Mouse (Mus musculus): Measurements from ENCODE around the gene Litaf. TPM values are rescaled to one million over a fixed set of nuclear protein-coding genes. Genes with fewer than 3 reads are reported as not detected.

The Litaf gene
- total and polyA plus RNA-seq, 3 experiments: 97.5 to 178 (median 154) TPM

- no peaks in the 10 kb centered on the region for H3K27me3 ChIP-seq (replicated peaks)
- H3K4me2 ChIP-seq (ENCODE audit: insufficient read depth, low read depth, poor library complexity, severe bottlenecking): peak overlapping the region; percentile 42
- dilution Hi-C loops (cut with MboI; ENCODE audit: extremely low pct_ligation_motif_present, extremely low pct_unique_long_range_greater_than_20kb, low sequenced_read_pairs): no loop called here
- peaks cover 3% of the 10 kb centered on the region for H3K9me3 ChIP-seq (replicated peaks; ENCODE audit: low read length)
- in situ Hi-C loops (cut with MboI; ENCODE audit: low pct_ligation_motif_present, low pct_unique_long_range_greater_than_20kb, low sequenced_read_pairs): no loop called here
- H3K27ac ChIP-seq (ENCODE audit: insufficient read depth, low read depth): peak overlapping the region; percentile 38; the same call in 1 of the 2 replicates
- peak; percentile 59 for DNase-seq (ENCODE audit: extremely low read depth)
- H3K4me1 ChIP-seq (ENCODE audit: control insufficient read depth in 1 of 2, insufficient read depth in 2 of 2): peaks cover 17 to 56% of the 10 kb centered on the region in 2 experiments
- H3K4me3 ChIP-seq (replicated peaks in 1 of 3; ENCODE audit: low read depth in 2 of 3, low read length in 2 of 3, poor library complexity in 1 of 3): peak overlapping the region; percentile 82 to 96 (median 86)
- peak overlapping the region; percentile 96 for H3K9ac ChIP-seq (ENCODE audit: insufficient read depth, low read depth)
- peaks cover 12 to 41% of the 10 kb centered on the region in 2 experiments for H3K36me3 ChIP-seq (replicated peaks in 1 of 2; ENCODE audit: control insufficient read depth in 1 of 2, insufficient read depth in 1 of 2, low read length in 1 of 2)
- TF ChIP-seq RCOR1 (conservative IDR thresholded peaks at IDR 0.05; ENCODE audit: low read depth, low read length): no peak
- peak in 1 of 2 experiments; percentile 36; a peak in 2 of 4 replicates for TF ChIP-seq CTCF (conservative IDR thresholded peaks at IDR 0.05 in 1 of 2, IDR thresholded peaks at IDR 0.05 in 1 of 2; ENCODE audit: low read depth in 2 of 2, low read length in 2 of 2)
- no peak for TF ChIP-seq MXI1 (IDR thresholded peaks at IDR 0.05; ENCODE audit: low read depth, low read length)
- H3K79me2 ChIP-seq (replicated peaks; ENCODE audit: control insufficient read depth, extremely low read depth, insufficient read depth, poor library complexity, severe bottlenecking): peaks cover 62% of the 10 kb centered on the region
These were observed 74.2 kb downstream of the Litaf start for GRCm38 (mm10) chr16:10991737-10992089.

GRCm38 (mm10) chr16:10990763-10991162 is 75.2 kb downstream of the Litaf start:
- Histone ChIP-seq H3K27me3 (replicated peaks) (no peaks in the 10 kb centered on the region), H3K9ac (ENCODE audit: insufficient read depth, low read depth) (no peak overlapping the region; the same call in 1 of the 2 replicates), H3K9me3 (replicated peaks; ENCODE audit: low read length) (peaks cover 3% of the 10 kb centered on the region), H3K4me3 (replicated peaks in 1 of 3; ENCODE audit: low read depth in 2 of 3, low read length in 2 of 3, poor library complexity in 1 of 3) (peak overlapping the region; percentile 82 to 96 (median 86)), H3K79me2 (replicated peaks; ENCODE audit: control insufficient read depth, extremely low read depth, insufficient read depth, poor library complexity, severe bottlenecking) (peaks cover 71% of the 10 kb centered on the region), H3K4me1 (ENCODE audit: control insufficient read depth in 1 of 2, insufficient read depth in 2 of 2) (peaks cover 12 to 57% of the 10 kb centered on the region in 2 experiments), H3K4me2 (ENCODE audit: insufficient read depth, low read depth, poor library complexity, severe bottlenecking) (peak overlapping the region; percentile 42), H3K27ac (ENCODE audit: insufficient read depth, low read depth) (no peak overlapping the region), H3K36me3 (replicated peaks in 1 of 2; ENCODE audit: control insufficient read depth in 1 of 2, insufficient read depth in 1 of 2, low read length in 1 of 2) (peaks cover 15 to 50% of the 10 kb centered on the region in 2 experiments)
- dilution Hi-C loops (cut with MboI; ENCODE audit: extremely low pct_ligation_motif_present, extremely low pct_unique_long_range_greater_than_20kb, low sequenced_read_pairs): no loop called here
- in situ Hi-C loops (cut with MboI; ENCODE audit: low pct_ligation_motif_present, low pct_unique_long_range_greater_than_20kb, low sequenced_read_pairs): no loop called here
- DNase-seq (ENCODE audit: extremely low read depth): no peak
- no peak for TF ChIP-seq NRF1 (IDR thresholded peaks at IDR 0.05; ENCODE audit: low read depth, low read length)
- TF ChIP-seq ZKSCAN1 (IDR thresholded peaks at IDR 0.05; ENCODE audit: borderline replicate concordance, low read depth, low read length): no peak
- no peak for TF ChIP-seq GABPA (IDR thresholded peaks at IDR 0.05; ENCODE audit: insufficient replicate concordance, low read depth, low read length)
- no peak for TF ChIP-seq BHLHE40 (IDR thresholded peaks at IDR 0.05; ENCODE audit: low read depth, low read length)
- TF ChIP-seq RAD21 (IDR thresholded peaks at IDR 0.05; ENCODE audit: low read depth, low read length): no peak
- TF ChIP-seq MAX (IDR thresholded peaks at IDR 0.05; ENCODE audit: low read length): no peak
- no peak for TF ChIP-seq EP300 (IDR thresholded peaks at IDR 0.05; ENCODE audit: low read length)
- TF ChIP-seq MXI1 (IDR thresholded peaks at IDR 0.05; ENCODE audit: low read depth, low read length): no peak
- no peak for TF ChIP-seq PAX5 (IDR thresholded peaks at IDR 0.05; ENCODE audit: low read length)
- TF ChIP-seq ELF1 (IDR thresholded peaks at IDR 0.05; ENCODE audit: low read depth, low read length): no peak
- no peak for TF ChIP-seq CHD1 (IDR thresholded peaks at IDR 0.05; ENCODE audit: low read depth, low read length)
- no peak for TF ChIP-seq SIN3A (IDR thresholded peaks at IDR 0.05; ENCODE audit: low read length)
- no peak for TF ChIP-seq ZC3H11A (IDR thresholded peaks at IDR 0.05; ENCODE audit: low read depth, low read length)
